Mouse (Mus musculus): ENCODE data around the gene Akp3. TPM values are rescaled to one million over a fixed set of nuclear protein-coding genes. Genes with fewer than 3 reads are reported as not detected.

Akp3 gene
- total and polyA plus RNA-seq, 3 experiments: 0.11 TPM; not detected in 2

- Histone ChIP-seq H3K4me3 (ENCODE audit: low read depth, low read length) (no peak overlapping the region), H3K27me3 (ENCODE audit: insufficient read depth, low read length) (peaks cover 1% of the 10 kb centered on the region), H3K9me3 (replicated peaks) (no peaks in the 10 kb centered on the region), H3K36me3 (replicated peaks) (no peaks in the 10 kb centered on the region), H3K4me1 (ENCODE audit: insufficient read depth, low read depth, low read length) (no peaks in the 10 kb centered on the region)
- no peak for ATAC-seq (ENCODE audit: extremely low read depth, insufficient number of reproducible peaks, low FRiP score, poor library complexity, severe bottlenecking)
- no peak for TF ChIP-seq GATA1 (IDR thresholded peaks at IDR 0.05; ENCODE audit: borderline replicate concordance, low read length)
- TF ChIP-seq CTCF (IDR thresholded peaks at IDR 0.05; ENCODE audit: low read depth, low read length): peak; percentile 24; the same call in 1 of the 2 replicates
- DNase-seq (ENCODE audit: low spot score): no peak
Measured at GRCm38 (mm10) chr1:87111719-87112354, 12.9 kb upstream of the Akp3 start.

GRCm38 (mm10) chr1:87114784-87115183, 10.0 kb upstream of the Akp3 start:
- no peak for ATAC-seq (ENCODE audit: extremely low read depth, insufficient number of reproducible peaks, low FRiP score, poor library complexity, severe bottlenecking)

GRCm38 (mm10) chr1:87127206-87128030, 2.6 kb downstream of the Akp3 start:
- H3K4me3 ChIP-seq (ENCODE audit: low read depth, low read length): no peak overlapping the region; the same call in 1 of the 2 replicates
- H3K9me3 ChIP-seq (replicated peaks): no peaks in the 10 kb centered on the region
- H3K27me3 ChIP-seq (ENCODE audit: insufficient read depth, low read length): peaks cover 14% of the 10 kb centered on the region; the same call in 1 of the 2 replicates
- H3K36me3 ChIP-seq (replicated peaks): no peaks in the 10 kb centered on the region
- no peak for TF ChIP-seq GATA1 (IDR thresholded peaks at IDR 0.05; ENCODE audit: borderline replicate concordance, low read length)
- TF ChIP-seq POLR2AphosphoS5 (IDR thresholded peaks at IDR 0.05; ENCODE audit: insufficient replicate concordance, low read depth, low read length): no peak
- TF ChIP-seq CTCF (IDR thresholded peaks at IDR 0.05; ENCODE audit: low read depth, low read length): no peak
- TF ChIP-seq TAL1 (conservative IDR thresholded peaks at IDR 0.05; ENCODE audit: low read depth, low read length): no peak
- TF ChIP-seq GATA2 (IDR thresholded peaks at IDR 0.05; ENCODE audit: borderline replicate concordance, low read depth, low read length): no peak
- ATAC-seq (ENCODE audit: extremely low read depth, insufficient number of reproducible peaks, low FRiP score, poor library complexity, severe bottlenecking): no peak
- H3K4me1 ChIP-seq (ENCODE audit: insufficient read depth, low read depth, low read length): no peaks in the 10 kb centered on the region
- DNase-seq (ENCODE audit: low spot score): no peak

More at GRCm38 (mm10) chr1:87114784-87115183, 10.0 kb upstream of the Akp3 start:
- H3K36me3 ChIP-seq (replicated peaks): no peaks in the 10 kb centered on the region
- no peak for TF ChIP-seq POLR2AphosphoS5 (IDR thresholded peaks at IDR 0.05; ENCODE audit: insufficient replicate concordance, low read depth, low read length)
- TF ChIP-seq CTCF (IDR thresholded peaks at IDR 0.05; ENCODE audit: low read depth, low read length): no peak
- no peak for TF ChIP-seq GATA2 (IDR thresholded peaks at IDR 0.05; ENCODE audit: borderline replicate concordance, low read depth, low read length)
- TF ChIP-seq GATA1 (IDR thresholded peaks at IDR 0.05; ENCODE audit: borderline replicate concordance, low read length): no peak
- TF ChIP-seq TAL1 (conservative IDR thresholded peaks at IDR 0.05; ENCODE audit: low read depth, low read length): no peak
- no peak for DNase-seq (ENCODE audit: low spot score)
- no peaks in the 10 kb centered on the region for H3K4me1 ChIP-seq (ENCODE audit: insufficient read depth, low read depth, low read length)
- H3K27me3 ChIP-seq (ENCODE audit: insufficient read depth, low read length): peaks cover 2% of the 10 kb centered on the region; the same call in 1 of the 2 replicates
- H3K4me3 ChIP-seq (ENCODE audit: low read depth, low read length): no peak overlapping the region
- no peaks in the 10 kb centered on the region for H3K9me3 ChIP-seq (replicated peaks)

- H3K4me3 ChIP-seq (ENCODE audit: low read depth, low read length): no peak overlapping the region
- peaks cover 6% of the 10 kb centered on the region; the same call in 1 of the 2 replicates for H3K27me3 ChIP-seq (ENCODE audit: insufficient read depth, low read length)
- no peaks in the 10 kb centered on the region for H3K4me1 ChIP-seq (ENCODE audit: insufficient read depth, low read depth, low read length)
- DNase-seq (ENCODE audit: low spot score) (no peak), ATAC-seq (ENCODE audit: extremely low read depth, insufficient number of reproducible peaks, low FRiP score, poor library complexity, severe bottlenecking) (no peak)
- H3K9me3 ChIP-seq (replicated peaks): no peaks in the 10 kb centered on the region
- TF ChIP-seq GATA1 (IDR thresholded peaks at IDR 0.05; ENCODE audit: borderline replicate concordance, low read length) (no peak), CTCF (IDR thresholded peaks at IDR 0.05; ENCODE audit: low read depth, low read length) (no peak), POLR2AphosphoS5 (IDR thresholded peaks at IDR 0.05; ENCODE audit: insufficient replicate concordance, low read depth, low read length) (no peak), TAL1 (conservative IDR thresholded peaks at IDR 0.05; ENCODE audit: low read depth, low read length) (no peak), GATA2 (IDR thresholded peaks at IDR 0.05; ENCODE audit: borderline replicate concordance, low read depth, low read length) (no peak)
- H3K36me3 ChIP-seq (replicated peaks): no peaks in the 10 kb centered on the region
Measured at GRCm38 (mm10) chr1:87131803-87132202, 7.0 kb downstream of the Akp3 start.

- DNase-seq (ENCODE audit: low spot score): no peak
- TF ChIP-seq POLR2AphosphoS5 (IDR thresholded peaks at IDR 0.05; ENCODE audit: insufficient replicate concordance, low read depth, low read length) (no peak), TAL1 (conservative IDR thresholded peaks at IDR 0.05; ENCODE audit: low read depth, low read length) (no peak), CTCF (IDR thresholded peaks at IDR 0.05; ENCODE audit: low read depth, low read length) (no peak), GATA2 (IDR thresholded peaks at IDR 0.05; ENCODE audit: borderline replicate concordance, low read depth, low read length) (no peak), GATA1 (IDR thresholded peaks at IDR 0.05; ENCODE audit: borderline replicate concordance, low read length) (no peak)
- Histone ChIP-seq H3K4me3 (ENCODE audit: low read depth, low read length) (no peak overlapping the region), H3K4me1 (ENCODE audit: insufficient read depth, low read depth, low read length) (no peaks in the 10 kb centered on the region), H3K27me3 (ENCODE audit: insufficient read depth, low read length) (peaks cover 11% of the 10 kb centered on the region; the same call in 1 of the 2 replicates), H3K36me3 (replicated peaks) (no peaks in the 10 kb centered on the region), H3K9me3 (replicated peaks) (no peaks in the 10 kb centered on the region)
- ATAC-seq (ENCODE audit: extremely low read depth, insufficient number of reproducible peaks, low FRiP score, poor library complexity, severe bottlenecking): no peak
Measured at GRCm38 (mm10) chr1:87141550-87141949, 16.8 kb downstream of the Akp3 start.

- ATAC-seq (ENCODE audit: extremely low read depth, insufficient number of reproducible peaks, low FRiP score, poor library complexity, severe bottlenecking) (no peak), DNase-seq (ENCODE audit: low spot score) (no peak)
- Histone ChIP-seq H3K4me1 (ENCODE audit: insufficient read depth, low read depth, low read length) (no peaks in the 10 kb centered on the region), H3K27me3 (ENCODE audit: insufficient read depth, low read length) (peaks cover 11% of the 10 kb centered on the region; the same call in 1 of the 2 replicates), H3K4me3 (ENCODE audit: low read depth, low read length) (no peak overlapping the region), H3K9me3 (replicated peaks) (no peaks in the 10 kb centered on the region), H3K36me3 (replicated peaks) (no peaks in the 10 kb centered on the region)
- TF ChIP-seq POLR2AphosphoS5 (IDR thresholded peaks at IDR 0.05; ENCODE audit: insufficient replicate concordance, low read depth, low read length) (no peak), GATA1 (IDR thresholded peaks at IDR 0.05; ENCODE audit: borderline replicate concordance, low read length) (no peak), TAL1 (conservative IDR thresholded peaks at IDR 0.05; ENCODE audit: low read depth, low read length) (no peak), CTCF (IDR thresholded peaks at IDR 0.05; ENCODE audit: low read depth, low read length) (no peak), GATA2 (IDR thresholded peaks at IDR 0.05; ENCODE audit: borderline replicate concordance, low read depth, low read length) (no peak)
Measured at GRCm38 (mm10) chr1:87142456-87142855, 17.7 kb downstream of the Akp3 start.

Data from G1E (cell line).